Mouse (Mus musculus) spleen, embryonic (tissue): ENCODE results near the gene Mybbp1a.

Experiments used
- CTCF ChIA-PET: fragments of 350-600 bp; sonication (Branson Sonifier 250); formaldehyde crosslinking; loops from one replicate; lab custom pipeline; 2022; lab: Charles Lee

Mybbp1a gene

DNA sequence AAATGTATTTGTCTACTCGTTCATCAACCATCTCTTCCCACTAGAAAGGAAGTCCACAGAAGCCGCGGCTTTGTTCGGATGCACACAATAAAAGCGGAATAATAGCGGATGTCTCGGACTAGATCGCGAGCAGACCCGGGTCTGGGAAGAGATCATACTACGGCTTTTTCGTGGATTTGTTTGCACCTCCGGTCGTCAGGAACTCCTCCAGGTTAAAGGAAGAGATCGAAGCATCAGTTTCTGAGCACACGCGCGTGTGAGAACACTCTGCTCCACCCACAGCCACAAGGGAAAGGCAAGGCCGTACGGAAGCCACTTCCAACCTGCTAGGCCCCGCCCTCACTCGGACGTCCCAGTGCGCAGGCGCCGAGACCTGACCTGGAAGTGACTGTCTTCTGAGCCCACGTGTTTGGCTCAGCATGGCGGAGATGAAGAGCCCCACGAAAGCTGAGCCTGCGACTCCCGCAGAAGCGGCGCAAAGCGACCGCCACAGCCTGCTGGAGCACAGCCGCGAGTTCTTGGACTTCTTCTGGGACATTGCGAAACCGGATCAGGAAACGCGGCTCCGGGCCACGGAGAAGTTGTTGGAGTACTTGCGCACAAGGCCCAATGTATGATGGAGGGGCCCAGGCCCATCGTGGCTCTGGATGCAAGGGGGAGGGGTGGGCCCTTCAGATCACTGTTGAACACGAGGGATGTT lies at the start of gene Mybbp1a:
Gene Mybbp1a, plus strand, starts transcription at position 391 of the 700 bp plus-strand sequence.
- CTCF ChIA-PET, result interaction anchor here (1.6 kb wide), 1 partner anchor 20 kb away, joined by 4 read pairs; no protein-coding TSS in a partner anchor

GRCm38 (mm10) chr11:72393243-72393642 lies 47.9 kb upstream of the Mybbp1a start:
- CTCF ChIA-PET, result interaction anchor here (0.7 kb wide), 1 partner anchor 38 kb away, joined by 4 read pairs; no protein-coding TSS in a partner anchor

DNA sequence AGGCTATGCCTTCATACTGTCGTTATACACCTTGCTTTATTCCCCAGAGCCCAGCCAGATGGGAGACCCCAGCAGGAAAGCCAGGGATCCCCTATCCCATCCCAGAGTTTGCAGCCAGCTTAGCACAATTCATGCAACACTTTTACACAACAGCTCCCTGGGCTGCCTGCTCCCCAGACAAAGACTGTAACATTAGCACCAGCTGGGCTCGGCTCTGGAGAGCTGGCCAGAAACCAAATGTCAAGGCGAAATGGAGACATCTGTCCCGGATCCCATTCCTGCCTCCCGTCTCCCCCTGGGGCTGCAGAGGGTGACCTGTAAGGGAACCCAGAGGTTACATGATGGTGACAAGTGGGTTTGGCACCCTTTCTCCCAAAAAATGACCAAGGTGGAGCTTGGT lies 47.5 kb upstream of the Mybbp1a start:
- CTCF ChIA-PET, result interaction anchor here (0.7 kb wide), 1 partner anchor 38 kb away, joined by 4 read pairs; no protein-coding TSS in a partner anchor

DNA sequence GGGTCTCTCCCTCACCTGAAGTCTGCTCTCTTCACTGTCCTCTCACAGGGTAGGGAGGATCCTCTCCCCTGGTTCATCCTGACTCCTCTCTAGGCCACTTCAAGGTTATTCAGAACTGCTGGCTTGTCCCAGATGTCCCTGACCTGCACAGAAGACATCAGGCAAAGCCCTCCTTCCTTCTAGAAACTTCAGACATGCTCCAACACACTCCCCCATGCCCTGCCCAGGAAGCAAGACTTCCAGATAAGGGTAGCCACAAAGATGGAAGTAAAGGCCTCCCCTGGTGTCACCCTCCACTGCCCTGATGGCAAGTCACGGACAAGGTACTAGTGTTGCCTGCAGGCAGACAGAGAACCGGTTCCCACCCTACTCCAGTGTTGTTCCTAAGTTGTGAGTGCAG lies 46.5 kb upstream of the Mybbp1a start:
- CTCF ChIA-PET, result no interaction called here

GRCm38 (mm10) chr11:72395652-72396051 lies 45.5 kb upstream of the Mybbp1a start:
- CTCF ChIA-PET, result no interaction called here

- CTCF ChIA-PET, result no interaction called here
Measured at GRCm38 (mm10) chr11:72396621-72397020, 44.5 kb upstream of the Mybbp1a start.

- CTCF ChIA-PET, result no interaction called here
Measured at GRCm38 (mm10) chr11:72397072-72397471, 44.1 kb upstream of the Mybbp1a start.

DNA sequence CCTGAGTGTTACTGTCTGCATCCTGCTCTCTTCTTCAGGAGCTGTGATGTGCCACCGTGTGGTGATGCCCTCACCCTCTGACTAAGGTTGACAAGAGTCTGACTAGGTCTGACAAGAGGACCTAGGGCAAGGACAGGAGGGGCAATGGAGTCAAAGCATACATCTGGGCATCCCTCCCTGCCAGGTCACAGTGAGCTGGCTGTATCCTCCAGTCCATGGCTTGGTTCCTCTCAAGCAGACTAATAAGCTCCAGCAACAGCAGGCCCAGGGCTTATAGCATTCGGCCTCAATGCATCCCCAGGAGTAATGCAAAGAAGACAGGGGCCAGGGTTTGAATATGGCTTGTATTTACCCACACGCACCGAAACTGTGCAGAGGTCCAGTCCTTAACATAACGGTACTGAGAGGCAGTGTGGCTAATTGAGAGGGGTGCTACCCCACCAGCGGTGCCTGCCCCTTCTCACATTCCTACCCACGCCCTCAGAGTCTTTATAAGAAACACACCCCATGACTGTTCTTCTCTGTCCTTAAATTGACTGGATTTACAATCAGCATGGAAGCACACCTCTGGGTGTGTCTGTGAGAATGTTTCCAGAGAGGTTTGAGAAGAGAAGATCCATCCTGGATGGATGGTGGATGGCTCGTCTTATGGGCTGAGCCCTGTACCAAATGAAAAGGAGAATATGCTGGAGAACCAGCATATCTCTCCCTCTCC lies 43.2 kb upstream of the Mybbp1a start:
- CTCF ChIA-PET, result no interaction called here

- CTCF ChIA-PET, result no interaction called here
Measured at GRCm38 (mm10) chr11:72401068-72401467, 40.1 kb upstream of the Mybbp1a start.

- CTCF ChIA-PET, result no interaction called here
Measured at GRCm38 (mm10) chr11:72402017-72402416, 39.1 kb upstream of the Mybbp1a start.

GRCm38 (mm10) chr11:72402969-72403368 lies 38.2 kb upstream of the Mybbp1a start:
- CTCF ChIA-PET, result no interaction called here

DNA sequence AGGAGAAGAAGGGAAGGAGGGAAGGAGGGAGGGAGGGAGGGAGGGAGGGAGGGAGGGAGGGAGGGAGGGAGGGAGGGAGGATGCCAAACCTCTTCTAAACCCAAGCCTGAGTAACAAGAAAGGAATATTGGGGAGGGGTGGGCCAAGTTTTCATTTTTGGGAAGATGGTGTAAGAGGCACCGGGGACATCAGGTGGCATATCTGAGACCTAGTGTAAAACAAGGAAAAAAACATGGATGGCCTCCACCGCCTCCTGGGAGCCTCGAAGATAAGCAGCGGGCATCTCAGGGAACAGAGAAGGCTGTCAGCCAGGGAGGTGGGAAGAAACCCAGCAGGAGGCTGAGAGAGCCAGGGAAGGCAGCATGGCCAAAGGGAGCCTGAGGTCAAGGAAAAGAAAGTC lies 35.6 kb upstream of the Mybbp1a start:
- CTCF ChIA-PET, result no interaction called here

GRCm38 (mm10) chr11:72406079-72406675 lies 35.0 kb upstream of the Mybbp1a start:
- CTCF ChIA-PET, result no interaction called here

- CTCF ChIA-PET, result no interaction called here
Measured at GRCm38 (mm10) chr11:72407081-72407480, 34.1 kb upstream of the Mybbp1a start.

DNA sequence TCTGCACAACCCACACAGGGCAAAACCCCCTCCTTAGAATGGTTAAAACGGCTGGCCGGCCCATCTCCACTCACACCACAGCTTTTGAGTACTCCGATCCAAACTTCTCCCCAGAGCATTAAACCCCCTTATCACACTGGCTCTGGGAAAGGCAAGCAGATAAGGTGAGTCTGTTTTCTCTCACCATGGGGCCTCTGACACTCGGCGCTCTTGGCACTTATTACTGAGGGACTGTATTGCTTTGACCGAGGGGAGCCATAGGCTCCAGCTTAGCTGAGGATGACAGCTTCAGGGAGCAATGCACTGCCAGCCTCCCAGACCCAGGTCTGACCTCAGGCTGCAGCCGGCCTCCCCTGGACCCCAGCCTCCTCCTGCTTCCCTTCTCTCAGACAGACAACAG lies 33.6 kb upstream of the Mybbp1a start:
- CTCF ChIA-PET, result no interaction called here

DNA sequence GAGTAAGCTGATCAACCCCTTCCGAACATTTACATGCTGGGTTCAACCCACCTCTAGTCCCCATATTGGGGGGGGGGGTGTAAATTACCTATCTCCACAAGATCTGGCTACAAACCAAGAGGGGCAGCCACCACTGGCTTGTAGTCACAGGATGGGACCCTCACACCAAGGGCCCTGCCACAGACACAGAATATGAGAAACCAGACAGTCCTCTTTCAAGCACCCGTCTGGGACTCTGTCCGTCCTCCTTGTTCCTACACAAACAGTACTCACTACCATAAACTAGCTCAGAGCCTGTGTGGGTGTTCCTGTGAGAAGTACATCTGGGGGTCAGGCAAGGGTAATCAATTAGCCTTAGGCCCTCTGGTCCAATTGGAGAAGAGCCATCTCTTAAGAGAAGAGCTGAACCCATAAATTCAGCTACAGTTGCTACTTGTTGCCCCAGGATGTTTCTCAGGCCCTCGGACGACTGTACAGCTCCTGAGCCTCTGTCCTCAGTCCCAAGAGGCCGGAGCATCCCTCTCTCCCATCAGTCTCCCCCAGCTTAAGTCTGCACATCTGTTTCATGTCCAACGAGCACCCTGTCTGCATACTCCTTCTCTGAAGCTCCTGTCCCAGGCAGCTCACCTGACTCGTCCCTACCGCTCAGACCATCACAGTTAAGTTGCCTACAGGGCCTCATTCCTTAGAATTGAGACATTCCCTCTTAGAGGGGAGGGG lies 32.5 kb upstream of the Mybbp1a start:
- CTCF ChIA-PET, result no interaction called here

DNA sequence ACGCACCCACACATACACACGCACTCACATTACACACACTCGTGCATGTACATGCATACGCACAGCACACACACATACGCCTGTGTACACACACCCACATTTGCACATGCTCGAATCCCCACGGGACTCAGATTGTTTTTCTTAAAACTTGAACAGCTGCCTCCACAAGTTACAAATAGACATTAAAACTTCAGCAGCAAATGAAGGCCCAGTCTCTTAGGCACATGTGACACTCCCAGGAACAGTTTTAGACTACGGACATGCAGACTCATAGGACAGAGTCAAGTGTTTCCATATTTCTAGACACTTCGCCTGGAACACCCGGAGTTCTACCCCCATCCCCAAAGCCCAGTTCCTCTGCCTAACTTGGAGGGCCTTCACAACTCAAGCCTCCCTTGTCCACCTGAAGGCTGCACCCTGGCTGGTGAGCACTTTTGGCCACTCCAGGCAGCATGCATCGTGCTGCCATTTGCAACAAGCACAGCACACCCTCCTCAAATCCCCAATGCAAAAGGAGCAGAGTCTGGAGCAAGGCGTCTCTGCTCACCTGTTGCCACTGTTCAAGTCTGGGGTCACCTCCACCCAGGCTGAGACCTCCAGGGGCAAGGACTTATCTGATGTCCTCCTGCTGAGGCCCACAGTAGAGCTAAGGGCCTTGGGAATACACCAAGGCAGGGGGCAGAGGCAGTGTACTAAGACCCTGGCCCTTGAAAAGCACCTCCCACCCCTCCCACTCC lies 31.3 kb upstream of the Mybbp1a start:
- CTCF ChIA-PET, result no interaction called here

GRCm38 (mm10) chr11:72410521-72411092 lies 30.5 kb upstream of the Mybbp1a start:
- CTCF ChIA-PET, result no interaction called here

GRCm38 (mm10) chr11:72411093-72411921 lies 29.8 kb upstream of the Mybbp1a start, which contains the start of gene Smtnl2:
Gene Smtnl2 (minus strand): TSS chr11:72411713.
- CTCF ChIA-PET, result no interaction called here

DNA sequence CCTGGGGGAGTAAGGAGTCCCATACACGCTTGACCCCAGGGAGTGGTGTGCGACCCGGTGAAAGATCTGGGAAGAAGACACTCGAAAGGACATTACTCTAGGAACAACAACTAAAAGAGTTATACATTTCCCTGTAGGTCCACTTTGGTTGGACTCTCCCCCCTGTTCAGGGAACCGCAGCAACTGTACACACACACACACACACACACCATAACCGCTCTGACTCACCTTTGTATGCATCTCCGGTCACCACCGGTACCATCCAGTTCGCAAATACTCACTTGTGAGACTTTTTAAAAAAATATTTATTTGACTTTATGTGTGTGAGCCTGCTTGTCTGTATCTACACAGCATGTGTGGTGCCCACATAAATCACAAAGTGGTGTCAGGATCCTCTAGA lies 29.2 kb upstream of the Mybbp1a start:
- CTCF ChIA-PET, result no interaction called here
